Mouse (Mus musculus) testis, postnatal 14 days (tissue): ENCODE measurements around the gene Polg2.
"Not testable (repeated sequence)": the region's sequence is repeated elsewhere in the genome, so short reads cannot be mapped to it uniquely, and the experiment has no call there.

Source experiments
- DNase-seq: peaks from one replicate; pipeline ENCODE4 v3.0.0; 2021; ENCODE audit warnings: low spot score

Gene Polg2

DNA sequence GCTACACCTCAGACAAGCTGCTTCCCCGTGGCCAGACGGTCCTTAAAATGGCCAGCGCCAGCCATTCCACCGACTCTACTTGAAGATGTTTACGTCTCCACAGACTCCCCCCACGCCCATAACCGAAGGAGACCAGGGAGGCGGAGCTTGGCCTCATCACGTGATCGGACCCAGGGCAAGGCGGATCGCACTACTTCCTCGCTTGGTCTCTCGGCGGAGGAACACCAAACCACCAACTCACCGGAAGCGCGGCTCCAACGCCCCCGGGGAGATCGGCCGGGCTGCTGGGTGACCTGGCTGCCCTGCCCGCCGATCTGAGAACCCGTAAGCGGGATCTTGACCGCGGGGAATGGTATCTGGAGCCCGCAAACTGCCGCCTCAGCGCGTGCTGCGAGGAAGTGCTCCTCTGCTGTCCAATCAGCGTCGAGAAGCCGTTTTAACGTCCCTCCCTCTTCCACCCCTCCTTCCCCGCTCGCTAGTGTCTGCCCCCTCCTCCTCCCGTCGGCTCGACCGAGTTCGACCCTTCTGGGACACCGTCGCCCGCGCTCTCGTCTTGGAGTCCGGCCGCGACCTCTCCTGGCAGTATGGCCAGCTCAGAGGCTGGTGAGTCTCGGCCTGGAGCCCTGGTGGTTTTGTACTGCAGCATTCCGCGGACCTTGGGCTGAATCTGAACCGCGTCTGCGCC lies 9.6 kb upstream of the Polg2 start, which contains the start of the genes Ddx5 and Cep95:
TSS of gene Ddx5 (minus strand) at position 411 of the 685 bp plus-strand sequence.
TSS of gene Cep95 (plus strand) at position 478 of the 685 bp plus-strand sequence.
- DNase-seq: peak; percentile 99

DNA sequence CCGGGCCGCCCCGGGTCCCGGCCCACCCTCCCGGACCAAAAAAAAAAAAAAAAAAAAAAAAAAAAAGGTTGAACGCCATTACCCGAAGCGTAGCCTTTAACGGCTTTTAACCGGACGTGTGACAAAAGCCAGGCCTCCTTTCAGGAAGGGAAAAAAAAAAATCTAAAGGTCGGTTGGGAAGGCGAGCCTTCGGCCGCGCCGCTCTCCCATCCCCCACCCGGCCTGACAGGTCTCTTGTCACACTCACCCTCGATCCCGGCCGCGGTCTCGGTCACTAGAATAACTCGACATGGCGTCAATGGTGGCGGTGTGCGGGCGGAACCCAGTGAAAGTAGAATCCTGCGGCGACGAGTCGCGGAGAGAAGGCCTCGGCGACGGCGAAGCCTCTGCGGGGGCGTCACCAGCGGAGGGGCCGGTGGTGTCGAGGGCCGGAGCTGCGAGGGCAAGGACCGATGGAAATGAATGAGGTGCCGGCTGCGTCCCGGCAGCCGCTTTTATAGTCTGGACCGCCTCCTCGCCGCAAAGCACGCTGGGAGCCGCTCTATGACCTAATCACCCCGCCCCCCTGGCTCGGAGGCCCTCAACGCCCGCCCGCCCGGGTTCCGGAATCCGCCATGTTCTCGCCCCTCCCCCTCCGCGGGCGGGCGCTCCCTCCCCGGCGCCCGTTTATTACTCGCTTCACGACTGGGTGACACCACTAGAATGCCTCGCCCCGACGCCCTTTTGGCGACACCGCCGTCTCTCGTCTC lies 8.9 kb upstream of the Polg2 start:
- DNase-seq: peak; percentile 99

DNA sequence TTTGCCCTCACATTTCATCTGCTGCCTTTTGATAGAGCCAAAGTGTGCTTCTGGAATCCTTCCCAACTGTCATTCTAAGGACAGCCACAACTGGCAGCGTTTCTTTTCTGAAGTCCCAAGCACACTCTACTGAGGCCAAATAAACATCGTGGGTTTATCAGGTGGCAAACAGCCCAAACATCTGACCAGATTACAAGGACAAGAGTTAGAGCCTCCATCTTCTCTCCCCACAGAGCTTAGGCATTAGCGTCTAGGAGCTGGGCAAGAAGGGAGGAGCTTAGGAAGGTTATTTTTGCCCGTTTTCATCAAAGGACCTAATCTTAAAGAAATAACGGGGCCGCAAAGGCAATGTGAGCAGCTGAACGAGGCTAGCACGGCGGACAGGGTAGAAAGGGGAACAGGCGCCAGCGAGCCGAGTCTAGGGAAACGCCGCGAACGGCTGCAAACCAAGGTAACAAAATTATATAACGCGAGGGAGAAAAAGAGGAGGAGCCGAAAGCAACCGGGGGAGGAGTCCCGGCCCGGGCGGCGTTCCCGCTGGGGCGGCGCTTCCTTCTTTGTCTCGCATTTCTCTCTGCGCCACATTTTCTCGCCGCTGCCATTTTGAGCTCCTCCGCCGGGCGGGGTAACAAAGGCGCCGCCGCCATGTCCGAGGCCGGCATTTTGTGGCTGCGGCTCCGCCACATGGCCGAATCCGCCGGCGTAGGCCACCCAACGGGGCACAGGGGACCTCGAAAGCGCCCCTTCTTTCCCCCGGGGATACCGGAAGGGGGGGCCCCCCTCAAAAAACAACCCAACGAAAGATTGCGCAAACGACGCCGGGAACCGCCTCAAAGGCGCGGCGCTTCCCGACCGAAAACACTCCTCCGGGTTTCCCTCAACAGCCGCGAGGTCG lies 8.0 kb upstream of the Polg2 start:
- peak; percentile 87 for DNase-seq

DNA sequence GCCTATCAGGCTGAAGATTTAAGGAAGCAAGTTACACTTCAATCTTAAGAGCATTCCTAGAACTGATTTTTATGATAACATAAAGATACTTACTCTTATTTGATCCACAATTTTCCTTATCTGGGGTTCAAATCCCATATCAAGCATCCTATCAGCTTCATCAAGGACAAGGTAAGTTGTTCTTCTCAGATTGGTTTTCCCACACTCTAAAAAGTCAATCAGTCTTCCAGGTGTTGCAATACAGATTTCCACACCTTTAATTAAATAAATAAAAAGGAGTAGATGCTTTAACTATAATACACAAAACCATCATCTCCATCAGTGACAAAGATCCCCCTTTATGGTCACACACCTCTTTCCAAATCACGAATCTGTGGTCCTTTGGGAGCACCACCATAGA lies 5.7 kb upstream of the Polg2 start:
- DNase-seq: no peak

DNA sequence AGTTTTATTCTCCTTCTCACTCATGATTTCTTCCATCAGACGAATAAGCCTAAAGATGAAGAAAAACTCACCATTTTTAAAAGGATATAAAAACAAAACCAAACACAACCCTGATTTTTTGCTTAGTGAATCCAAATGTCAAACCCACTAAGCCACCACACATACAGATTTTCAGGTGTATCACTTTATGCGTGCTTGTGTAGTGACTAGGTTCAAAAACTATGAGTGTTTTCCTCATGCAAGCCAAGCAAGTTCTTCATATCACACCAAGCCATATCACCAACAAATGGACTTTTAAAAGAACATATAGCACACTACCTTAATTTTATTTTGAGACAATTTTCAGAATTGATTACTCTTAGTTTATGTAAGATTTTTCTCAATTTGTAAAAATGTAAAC lies 5.1 kb upstream of the Polg2 start:
- no peak for DNase-seq

DNA sequence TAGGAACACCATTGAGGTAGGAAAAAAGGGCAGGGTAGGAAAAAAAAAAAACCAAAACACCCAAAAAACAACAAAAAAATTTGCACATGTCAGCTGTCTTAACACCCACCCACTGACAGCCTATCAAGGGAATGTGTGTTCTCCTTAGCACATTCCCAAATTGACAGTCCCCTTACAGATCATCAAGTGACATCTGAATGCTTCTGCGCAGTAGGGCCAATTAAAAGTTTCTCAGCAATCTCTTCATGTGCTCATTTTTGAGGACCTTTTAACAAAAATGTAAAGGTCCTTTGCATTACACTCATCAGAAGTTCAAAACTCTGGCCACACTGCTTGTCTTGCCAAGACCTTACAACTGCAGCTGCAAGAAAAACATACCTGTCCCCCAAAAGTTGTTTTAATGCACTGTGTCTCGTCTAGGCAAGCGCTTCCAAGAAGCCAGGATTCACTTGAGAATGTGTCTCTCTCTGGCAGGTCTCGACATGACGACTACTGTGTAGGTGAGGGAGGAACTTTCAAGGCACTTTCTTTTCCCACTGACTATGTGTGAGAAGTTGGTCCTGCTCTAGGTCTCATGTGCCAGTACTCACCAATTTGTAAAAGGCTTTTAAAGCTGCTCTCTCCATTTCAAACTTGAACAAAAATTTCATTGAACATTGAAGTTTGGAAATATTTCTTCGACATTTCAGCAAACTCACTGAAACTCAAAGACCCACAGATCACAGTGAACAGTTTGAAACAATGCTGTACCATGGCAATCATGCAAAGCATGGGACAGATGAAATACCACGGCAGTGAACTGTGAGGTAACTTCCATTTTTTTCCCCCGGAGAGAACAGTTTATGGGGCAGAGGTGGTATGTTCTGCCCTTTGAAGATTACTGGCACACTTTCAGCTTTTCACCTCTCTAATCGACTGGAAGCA lies 3.8 kb upstream of the Polg2 start:
- DNase-seq: no peak

DNA sequence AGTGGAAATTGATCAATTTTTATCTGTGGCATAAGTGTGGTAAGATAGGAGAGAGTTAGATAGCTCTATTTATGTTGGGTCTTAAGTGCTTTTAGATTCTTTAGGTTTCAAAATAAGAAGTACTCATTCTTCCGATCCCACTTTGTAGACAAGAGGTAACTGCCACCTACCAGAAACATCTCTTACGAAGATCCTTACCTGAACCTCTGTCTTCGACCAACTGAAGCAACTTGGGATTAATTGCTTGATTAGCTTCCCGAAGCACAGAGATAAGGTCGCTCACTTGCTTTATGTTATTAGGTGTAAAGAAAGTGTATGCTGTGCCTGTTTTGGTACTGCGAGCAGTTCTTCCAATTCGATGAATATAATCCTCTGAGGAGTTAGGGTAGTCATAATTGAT lies 2.9 kb upstream of the Polg2 start:
- DNase-seq: not testable (repeated sequence)

DNA sequence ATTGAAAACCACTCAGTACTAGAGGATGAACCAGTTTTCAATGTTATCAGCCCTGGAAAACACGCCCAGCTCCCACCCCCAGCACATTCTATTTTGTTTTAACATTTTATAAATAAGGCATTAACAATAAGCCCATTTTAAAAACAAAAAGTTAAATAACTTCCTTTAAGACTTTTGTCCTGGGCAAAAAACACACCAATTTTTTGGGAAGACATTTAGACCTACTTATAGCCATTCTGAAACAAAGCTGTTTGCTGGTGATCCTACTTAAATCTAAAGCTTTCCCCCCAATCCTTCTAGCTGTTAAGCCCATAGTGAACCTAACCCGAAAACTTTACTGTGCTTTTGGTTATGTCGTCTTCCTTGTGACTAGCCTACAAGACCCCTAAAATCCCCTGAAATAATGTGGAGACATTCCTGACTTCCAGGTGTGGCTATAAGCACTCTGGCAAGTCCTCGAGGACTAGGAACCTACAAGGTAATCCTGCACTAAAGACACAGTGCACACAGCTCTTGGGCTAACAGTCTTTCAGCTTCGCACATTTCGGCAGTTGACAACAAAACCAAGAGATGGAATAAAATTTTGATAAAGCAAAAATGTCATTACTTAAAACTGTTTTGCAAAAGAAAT lies 1.4 kb upstream of the Polg2 start:
- no peak for DNase-seq

DNA sequence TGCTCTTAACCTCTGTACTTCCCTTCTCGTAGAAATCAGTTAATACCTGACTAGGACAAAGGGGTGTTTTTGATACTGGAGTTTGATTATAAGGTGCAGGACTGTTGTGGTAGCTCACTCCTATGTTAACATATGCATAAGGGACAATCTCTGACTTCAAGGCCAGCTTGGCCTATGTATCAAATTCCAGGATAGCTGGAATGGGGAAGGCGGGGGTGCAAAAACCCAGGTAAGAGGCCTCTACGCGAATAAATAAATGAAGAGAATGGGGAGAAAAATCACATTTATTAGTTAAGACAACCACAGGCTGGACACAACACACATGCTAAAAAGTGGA lies 720 bp upstream of the Polg2 start:
- DNase-seq: no peak

DNA sequence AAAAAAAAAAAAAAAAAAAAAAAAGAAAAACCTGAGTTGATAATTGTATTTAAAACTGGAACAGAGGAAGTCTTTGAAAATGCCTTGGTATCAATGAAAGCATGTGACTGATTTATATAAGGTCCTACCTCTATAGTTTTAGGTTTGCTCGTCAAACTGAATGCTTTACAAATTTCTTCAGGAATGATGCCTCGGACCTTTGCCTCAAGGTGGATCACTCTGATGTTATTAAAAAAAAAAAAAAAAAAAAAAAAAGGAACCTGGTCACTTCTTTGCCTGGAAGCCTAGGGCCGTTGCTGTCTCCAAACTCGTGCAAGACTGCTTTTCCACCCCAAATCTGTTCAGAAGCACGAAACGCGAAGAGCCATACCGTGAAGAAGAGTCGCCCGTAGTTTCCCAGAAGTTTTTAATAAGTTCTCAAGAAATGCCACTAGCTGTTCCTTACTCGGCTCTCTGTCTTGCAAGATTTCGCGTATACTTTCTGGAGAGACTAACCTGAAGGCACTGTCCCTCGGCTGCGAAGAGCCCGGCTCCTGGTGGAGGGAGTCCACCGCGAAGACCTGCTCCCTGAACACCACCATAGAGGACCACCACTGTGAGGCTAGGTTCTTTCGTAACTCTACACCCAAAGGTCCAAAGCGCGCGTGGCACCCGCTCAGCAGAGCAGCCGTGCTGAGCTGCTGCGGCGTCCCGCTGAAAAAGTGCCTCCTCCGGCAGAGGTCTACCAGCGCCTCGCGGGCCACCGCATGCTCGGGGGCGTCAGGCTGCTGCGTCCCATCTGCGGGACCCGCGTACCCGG lies 549 bp downstream of the Polg2 start:
- DNase-seq: no peak

DNA sequence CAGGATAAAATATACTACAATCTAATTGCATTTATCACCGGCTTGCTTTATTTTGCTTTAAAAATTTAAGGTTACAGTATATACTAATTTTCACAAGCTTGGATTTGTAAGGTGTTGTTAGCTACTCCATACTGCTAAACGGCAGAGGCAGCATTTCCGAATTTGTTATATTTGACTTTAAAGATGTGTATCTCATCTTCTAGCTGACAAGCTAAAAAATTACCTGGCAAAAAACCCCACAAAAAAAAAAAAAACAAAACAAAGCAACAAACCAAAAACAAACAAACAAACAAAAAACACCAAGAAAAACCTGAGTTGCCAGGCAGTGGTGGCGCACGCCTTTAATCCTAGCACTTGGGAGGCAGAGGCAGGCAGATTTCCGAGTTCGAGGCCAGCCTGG lies 1.2 kb downstream of the Polg2 start:
- no peak for DNase-seq

DNA sequence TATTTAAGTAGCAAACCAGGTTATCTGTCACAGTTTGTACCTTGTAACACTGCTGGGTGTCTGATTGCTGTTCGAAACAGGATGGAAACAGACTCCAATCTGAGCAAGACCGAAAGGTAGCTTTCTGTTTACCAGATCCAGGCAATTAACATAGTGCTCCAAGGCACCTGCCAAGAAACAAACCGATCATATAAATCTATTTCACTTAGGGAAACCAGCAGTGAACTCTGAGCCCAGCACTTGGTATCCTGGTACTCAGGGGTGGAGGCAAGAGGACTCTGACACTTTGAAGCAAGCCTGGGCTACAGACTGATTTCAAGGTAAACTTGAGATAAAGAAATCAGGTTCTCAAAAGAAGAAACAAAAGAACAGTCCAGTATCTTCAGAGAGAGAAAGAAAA lies 1.9 kb downstream of the Polg2 start:
- DNase-seq: no peak

DNA sequence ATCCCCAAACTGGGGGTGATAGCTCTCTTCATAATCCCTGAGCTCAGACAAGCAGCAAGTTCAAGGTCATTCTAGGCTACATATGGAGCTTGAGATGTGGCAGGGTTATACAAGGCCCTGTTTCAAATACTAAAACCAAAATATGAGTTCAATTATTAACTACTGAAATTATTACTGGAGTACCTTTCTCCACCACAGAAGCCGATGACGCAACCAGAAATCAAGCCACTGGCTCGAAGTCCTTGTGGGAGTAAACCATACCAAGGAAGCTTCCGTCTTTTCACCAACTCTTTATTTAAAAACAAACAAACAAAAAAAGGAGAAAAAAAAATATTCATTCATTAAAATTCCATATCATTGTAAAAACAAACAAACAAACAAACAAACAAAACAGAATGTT lies 2.4 kb downstream of the Polg2 start:
- no peak for DNase-seq

DNA sequence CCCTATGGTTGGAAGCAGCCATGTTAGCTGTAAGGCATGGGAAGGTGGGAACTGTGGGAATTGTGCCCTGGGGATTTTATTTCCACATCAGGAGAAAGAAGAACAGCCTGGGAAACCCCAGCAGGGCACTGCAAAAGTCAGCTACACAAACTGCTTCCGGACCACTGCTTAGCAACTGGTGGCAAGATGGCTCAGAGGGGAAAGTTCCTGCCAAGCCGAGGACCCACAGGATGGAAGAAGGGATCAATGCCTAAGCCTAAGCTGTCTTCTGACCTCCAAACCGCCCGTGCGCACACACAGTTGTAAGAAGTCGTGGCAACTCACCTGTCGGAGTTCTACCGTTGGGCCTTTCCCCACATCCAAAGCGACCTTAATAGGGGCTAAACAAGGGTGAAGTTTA lies 6.3 kb downstream of the Polg2 start:
- DNase-seq: no peak

DNA sequence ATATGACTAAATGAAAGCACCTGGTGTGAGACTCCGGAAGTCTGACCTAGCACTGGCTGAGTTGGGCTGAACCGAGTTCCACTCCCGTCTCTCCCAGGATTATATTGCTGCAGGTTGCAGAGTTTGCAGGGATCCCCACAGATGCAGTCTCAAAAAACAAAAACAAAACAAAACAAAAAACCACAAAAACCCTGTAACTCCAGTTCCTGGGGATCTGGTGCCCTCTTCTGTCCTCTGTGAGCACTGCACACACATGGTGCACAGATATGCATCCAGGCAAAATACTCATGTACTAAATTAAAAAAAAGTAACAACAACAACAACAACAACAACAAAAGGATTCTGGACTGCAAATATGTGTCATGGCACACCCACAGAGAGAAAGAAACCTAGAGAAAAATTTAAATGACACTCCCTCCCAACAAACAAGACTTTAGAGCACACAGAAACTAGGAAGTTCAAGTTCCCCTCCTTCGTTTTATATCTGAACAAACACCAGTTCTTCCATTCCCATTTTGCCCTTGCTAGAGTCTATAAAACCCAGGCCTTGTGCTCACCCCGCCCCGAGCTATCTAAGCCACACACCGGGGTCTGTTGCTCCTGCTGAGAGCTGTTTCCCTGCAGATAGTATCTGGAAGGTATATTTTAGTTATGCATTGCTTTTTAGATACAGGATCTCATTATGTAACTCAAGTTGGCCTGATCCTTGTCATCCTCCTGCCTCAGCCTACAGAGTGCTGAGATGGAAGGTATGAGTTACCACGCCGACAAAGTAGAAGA lies 9.0 kb downstream of the Polg2 start:
- no peak for DNase-seq

DNA sequence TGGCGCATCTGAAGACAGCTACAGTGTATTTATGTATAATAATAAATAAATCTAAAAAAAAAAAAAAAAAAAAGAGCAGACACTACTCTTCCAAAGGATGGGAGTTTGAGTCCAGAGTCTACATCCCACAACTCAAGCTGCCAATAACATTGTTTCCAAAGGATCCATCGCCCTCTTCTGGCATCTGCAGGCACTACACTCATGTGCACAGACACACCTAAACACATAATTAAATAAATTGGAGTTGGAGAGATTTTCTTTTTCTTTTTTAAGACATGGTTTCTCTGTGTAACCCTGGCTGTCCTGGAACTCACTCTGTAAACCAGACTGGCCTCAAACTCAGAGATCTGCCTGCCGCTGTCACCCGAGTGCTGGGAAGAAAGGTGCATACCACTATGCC lies 11.8 kb downstream of the Polg2 start:
- no peak for DNase-seq

DNA sequence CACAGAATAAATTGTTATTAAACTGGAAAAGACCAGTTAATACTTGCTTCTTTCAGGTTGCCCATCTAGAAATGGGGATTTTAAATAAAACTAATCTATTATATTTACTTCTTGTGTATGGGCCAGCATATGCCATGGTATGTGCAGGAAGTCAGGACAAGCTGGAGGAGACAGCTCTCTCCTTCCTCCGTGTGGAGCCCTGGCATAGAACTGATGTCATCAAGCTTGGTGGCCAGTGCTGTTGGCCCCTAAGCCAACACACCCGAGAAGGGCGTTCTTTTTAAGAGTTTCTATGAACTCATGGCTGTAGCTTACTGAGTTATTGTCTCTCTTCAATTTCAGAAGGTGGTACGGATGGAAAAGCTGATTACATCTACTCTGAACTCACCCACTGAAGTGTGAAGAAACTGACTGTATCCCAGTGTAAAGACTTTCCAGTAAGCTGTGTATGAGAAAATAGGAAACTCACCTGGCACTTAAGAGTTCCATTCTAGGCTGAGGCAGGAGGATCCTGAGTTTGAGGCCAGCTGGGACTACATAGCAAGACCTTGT lies 12.7 kb downstream of the Polg2 start:
- DNase-seq: no peak

DNA sequence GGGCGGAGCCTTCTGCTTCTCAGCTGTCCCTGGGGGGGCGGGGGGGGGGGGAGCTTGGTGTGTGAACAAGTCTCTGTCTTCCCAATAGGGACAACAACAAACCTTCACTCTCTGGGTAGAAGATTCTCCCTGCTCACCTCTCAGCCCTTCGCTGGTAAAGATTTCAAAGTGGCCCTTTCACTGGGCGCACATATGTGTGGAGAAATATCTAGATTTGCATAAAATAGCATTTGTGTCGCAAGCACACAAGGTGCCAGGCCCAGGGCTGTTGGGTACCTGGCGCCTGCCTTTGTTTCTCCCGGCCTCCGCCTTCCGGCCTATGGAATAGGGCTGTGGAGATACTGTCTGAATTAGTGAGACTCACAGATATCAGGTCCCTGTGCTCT lies 16.5 kb downstream of the Polg2 start:
- DNase-seq: no peak

DNA sequence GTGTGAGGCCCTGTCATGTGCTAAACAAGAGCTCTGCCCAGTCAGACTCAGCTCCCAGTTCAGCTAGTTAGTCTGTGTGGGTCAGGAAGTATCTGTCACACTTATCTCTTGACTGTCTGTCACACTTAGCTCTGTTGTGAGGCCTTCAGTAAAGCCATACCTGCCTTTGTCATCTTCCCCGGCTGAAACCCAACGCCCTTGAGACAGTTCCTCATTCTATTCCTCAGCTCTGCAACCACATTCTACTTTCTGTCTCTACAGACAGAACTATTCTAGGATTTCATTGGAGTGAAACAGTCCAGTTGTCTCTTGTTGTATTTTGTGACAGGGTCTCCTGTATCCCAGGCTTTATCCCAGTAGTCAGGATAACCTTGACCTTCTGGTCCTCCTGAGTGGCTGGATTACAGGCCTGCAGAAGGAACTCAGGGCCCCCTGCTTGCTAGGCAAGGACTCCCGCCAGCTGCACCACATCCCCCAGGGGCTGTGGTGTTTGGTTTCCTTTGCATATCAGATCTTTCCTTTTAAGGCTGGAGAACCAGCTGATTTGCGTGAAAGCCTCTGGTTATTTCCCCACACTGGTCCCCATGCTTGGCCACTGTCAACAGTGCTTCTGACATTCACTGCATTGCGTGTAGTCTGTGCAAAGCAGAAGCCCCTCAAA lies 17.1 kb downstream of the Polg2 start:
- peak; percentile 29 for DNase-seq
